Mouse (Mus musculus) CD8-positive naive resting alpha-beta T cell, adult 2 months (primary cell): Measurements from ENCODE around the gene Ankrd12.

ENCODE experiments used
- DNase-seq, 2 experiments: peaks; one replicate each; pipeline ENCODE4 v3.0.0; 2022; ENCODE audit warnings: low read depth in 2 of 2, low spot score in 2 of 2

Ankrd12 gene

DNA sequence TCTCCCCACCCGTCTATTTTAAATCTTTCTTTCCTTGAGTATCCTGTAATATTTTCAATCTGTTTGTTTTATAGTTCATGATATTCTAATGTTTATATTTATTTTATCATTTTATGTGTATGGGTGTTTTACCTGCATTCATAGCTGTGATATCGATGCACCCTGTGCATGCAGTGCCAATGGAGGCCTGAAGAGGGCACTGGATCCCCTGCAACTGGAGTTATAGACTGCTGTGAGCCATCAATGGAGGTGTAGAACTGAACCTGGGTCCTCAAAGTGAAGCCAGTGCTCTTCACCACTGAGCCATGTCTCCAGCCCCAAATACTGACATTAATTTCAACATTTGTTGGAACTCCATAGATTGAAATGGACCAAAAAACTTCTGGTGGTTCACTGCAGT, 143.1 kb downstream of the Ankrd12 start:
- peak in 1 of 2 experiments; percentile 23 for DNase-seq

- DNase-seq, result no peak
These were observed 145.4 kb downstream of the Ankrd12 start for GRCm38 (mm10) chr17:65931525-65931924.

- DNase-seq, result no peak
These were observed 145.9 kb downstream of the Ankrd12 start for GRCm38 (mm10) chr17:65930960-65931359.

GRCm38 (mm10) chr17:65930158-65930826, 146.6 kb downstream of the Ankrd12 start:
- DNase-seq, result no peak

DNA sequence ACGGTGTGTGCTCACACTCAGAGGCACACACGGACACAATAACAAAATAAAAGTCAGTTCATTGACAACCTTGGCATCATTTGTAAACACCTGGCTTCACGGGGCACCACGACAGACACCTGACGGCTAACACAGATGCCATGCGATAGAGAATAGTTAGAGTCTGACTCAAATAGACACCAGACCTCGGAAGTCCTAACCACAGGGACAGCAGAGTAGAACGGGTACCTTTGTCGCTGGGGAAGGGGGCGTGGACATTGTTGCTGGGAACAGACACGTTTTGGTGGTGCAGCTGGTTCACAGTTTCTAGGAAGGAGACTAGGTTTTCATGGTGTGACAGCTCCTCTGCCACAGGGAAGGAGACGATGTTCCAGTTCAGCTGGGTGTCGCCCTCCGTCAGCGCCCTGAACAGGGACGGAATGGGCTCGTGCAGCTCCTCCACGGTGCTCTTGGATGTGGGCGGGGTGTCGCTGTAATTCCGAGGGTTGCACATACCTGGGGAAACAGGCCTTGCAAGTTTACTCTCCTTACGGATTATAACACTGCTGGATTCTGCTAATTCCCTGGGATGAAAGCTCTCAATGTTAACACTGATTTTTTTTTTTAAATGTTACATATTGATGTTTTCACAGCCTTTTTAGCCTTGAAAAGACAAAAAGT, 147.4 kb downstream of the Ankrd12 start:
- DNase-seq, result no peak

GRCm38 (mm10) chr17:65927077-65927476, 149.8 kb downstream of the Ankrd12 start:
- no peak for DNase-seq

GRCm38 (mm10) chr17:65924218-65924617, 152.7 kb downstream of the Ankrd12 start:
- no peak for DNase-seq

- no peak for DNase-seq
These were observed 154.9 kb downstream of the Ankrd12 start for GRCm38 (mm10) chr17:65921975-65922374.

GRCm38 (mm10) chr17:65919235-65919634, 157.7 kb downstream of the Ankrd12 start:
- DNase-seq, result no peak

GRCm38 (mm10) chr17:65916135-65916668, 160.7 kb downstream of the Ankrd12 start:
- DNase-seq, result no peak
